Mouse (Mus musculus): ENCODE measurements at regions not wholly inside any gene's neighbourhood (a gene's known extent, or its start where the extent isn't known, plus 50 kb on each side); places are given as distances from the start of the nearest gene placed in this dataset.

- Histone ChIP-seq H3K9ac (ENCODE audit: low read length) (no peak overlapping the region), H3K4me3 (ENCODE audit: low read depth, low read length) (no peak overlapping the region), H3K27me3 (ENCODE audit: control insufficient read depth, insufficient read depth, low read length) (no peaks in the 10 kb centered on the region), H3K9me3 (ENCODE audit: control insufficient read depth, low read length) (no peaks in the 10 kb centered on the region), H3K4me1 (replicated peaks; ENCODE audit: control insufficient read depth, insufficient read depth, low read length) (no peaks in the 10 kb centered on the region; the same call in 1 of the 2 replicates), H3K4me2 (ENCODE audit: low read depth, low read length, severe bottlenecking) (no peak overlapping the region), H3K27ac (ENCODE audit: low read depth, low read length) (no peak overlapping the region), H3K36me3 (ENCODE audit: control insufficient read depth, insufficient read depth, low read length) (no peaks in the 10 kb centered on the region)
- no peak for DNase-seq (ENCODE audit: low spot score)
- no peak for ATAC-seq (replicated peaks; ENCODE audit: low FRiP score)
Measured at GRCm38 (mm10) chr15:96131582-96132091, 155.7 kb upstream of the Arid2 start.

GRCm38 (mm10) chr15:96132636-96133035, 154.7 kb upstream of the Arid2 start:
- H3K4me1 ChIP-seq (replicated peaks; ENCODE audit: control insufficient read depth, insufficient read depth, low read length), result no peaks in the 10 kb centered on the region; the same call in 1 of the 2 replicates
- no peak overlapping the region for H3K27ac ChIP-seq (ENCODE audit: low read depth, low read length)
- H3K9me3 ChIP-seq (ENCODE audit: control insufficient read depth, low read length), result no peaks in the 10 kb centered on the region
- WGBS, result 81% methylated on average over 3 of the region's 3 CpGs
- ATAC-seq (replicated peaks; ENCODE audit: low FRiP score) (no peak), DNase-seq (ENCODE audit: low spot score) (no peak)
- H3K4me3 ChIP-seq (ENCODE audit: low read depth, low read length), result no peak overlapping the region
- H3K4me2 ChIP-seq (ENCODE audit: low read depth, low read length, severe bottlenecking), result no peak overlapping the region
- H3K36me3 ChIP-seq (ENCODE audit: control insufficient read depth, insufficient read depth, low read length), result no peaks in the 10 kb centered on the region
- no peaks in the 10 kb centered on the region for H3K27me3 ChIP-seq (ENCODE audit: control insufficient read depth, insufficient read depth, low read length)
- no peak overlapping the region for H3K9ac ChIP-seq (ENCODE audit: low read length)

GRCm38 (mm10) chr15:96135250-96135731, 152.0 kb upstream of the Arid2 start:
- Histone ChIP-seq H3K4me2 (ENCODE audit: low read depth, low read length, severe bottlenecking) (peak overlapping the region; percentile 18; the same call in 1 of the 2 replicates), H3K36me3 (ENCODE audit: control insufficient read depth, insufficient read depth, low read length) (no peaks in the 10 kb centered on the region), H3K9me3 (ENCODE audit: control insufficient read depth, low read length) (no peaks in the 10 kb centered on the region), H3K4me1 (replicated peaks; ENCODE audit: control insufficient read depth, insufficient read depth, low read length) (no peaks in the 10 kb centered on the region; the same call in 1 of the 2 replicates), H3K9ac (ENCODE audit: low read length) (no peak overlapping the region), H3K4me3 (ENCODE audit: low read depth, low read length) (no peak overlapping the region), H3K27ac (ENCODE audit: low read depth, low read length) (no peak overlapping the region), H3K27me3 (ENCODE audit: control insufficient read depth, insufficient read depth, low read length) (no peaks in the 10 kb centered on the region)
- 17% methylated on average over 13 of the region's 13 CpGs for WGBS
- DNase-seq (ENCODE audit: low spot score), result no peak
- ATAC-seq (replicated peaks; ENCODE audit: low FRiP score), result no peak

GRCm38 (mm10) chr15:96135816-96136215, 151.5 kb upstream of the Arid2 start:
- WGBS, result 36% methylated on average over 6 of the region's 6 CpGs
- Histone ChIP-seq H3K9ac (ENCODE audit: low read length) (no peak overlapping the region), H3K27ac (ENCODE audit: low read depth, low read length) (no peak overlapping the region)

GRCm38 (mm10) chr15:96137534-96137933, 149.8 kb upstream of the Arid2 start:
- no peaks in the 10 kb centered on the region for H3K27me3 ChIP-seq (ENCODE audit: control insufficient read depth, insufficient read depth, low read length)
- 90% methylated on average over 17 of the region's 17 CpGs for WGBS

More at GRCm38 (mm10) chr15:96135816-96136215, 151.5 kb upstream of the Arid2 start:
- no peak for DNase-seq (ENCODE audit: low spot score)
- Histone ChIP-seq H3K4me1 (replicated peaks; ENCODE audit: control insufficient read depth, insufficient read depth, low read length) (no peaks in the 10 kb centered on the region; the same call in 1 of the 2 replicates), H3K9me3 (ENCODE audit: control insufficient read depth, low read length) (no peaks in the 10 kb centered on the region), H3K4me2 (ENCODE audit: low read depth, low read length, severe bottlenecking) (no peak overlapping the region), H3K27me3 (ENCODE audit: control insufficient read depth, insufficient read depth, low read length) (no peaks in the 10 kb centered on the region), H3K36me3 (ENCODE audit: control insufficient read depth, insufficient read depth, low read length) (no peaks in the 10 kb centered on the region), H3K4me3 (ENCODE audit: low read depth, low read length) (no peak overlapping the region)
- ATAC-seq (replicated peaks; ENCODE audit: low FRiP score), result no peak

GRCm38 (mm10) chr15:96137945-96138344, 149.4 kb upstream of the Arid2 start:
- ATAC-seq (replicated peaks; ENCODE audit: low FRiP score) (no peak), DNase-seq (ENCODE audit: low spot score) (no peak)
- H3K4me3 ChIP-seq (ENCODE audit: low read depth, low read length), result no peak overlapping the region
- 93% methylated on average over 3 of the region's 3 CpGs for WGBS
- H3K9ac ChIP-seq (ENCODE audit: low read length), result no peak overlapping the region
- H3K4me1 ChIP-seq (replicated peaks; ENCODE audit: control insufficient read depth, insufficient read depth, low read length), result no peaks in the 10 kb centered on the region; the same call in 1 of the 2 replicates
- no peaks in the 10 kb centered on the region for H3K9me3 ChIP-seq (ENCODE audit: control insufficient read depth, low read length)
- H3K4me2 ChIP-seq (ENCODE audit: low read depth, low read length, severe bottlenecking), result no peak overlapping the region
- no peaks in the 10 kb centered on the region for H3K36me3 ChIP-seq (ENCODE audit: control insufficient read depth, insufficient read depth, low read length)
- H3K27ac ChIP-seq (ENCODE audit: low read depth, low read length), result no peak overlapping the region
- no peaks in the 10 kb centered on the region for H3K27me3 ChIP-seq (ENCODE audit: control insufficient read depth, insufficient read depth, low read length)

More at GRCm38 (mm10) chr15:96137534-96137933, 149.8 kb upstream of the Arid2 start:
- Histone ChIP-seq H3K9me3 (ENCODE audit: control insufficient read depth, low read length) (no peaks in the 10 kb centered on the region), H3K4me2 (ENCODE audit: low read depth, low read length, severe bottlenecking) (no peak overlapping the region), H3K4me3 (ENCODE audit: low read depth, low read length) (no peak overlapping the region), H3K36me3 (ENCODE audit: control insufficient read depth, insufficient read depth, low read length) (no peaks in the 10 kb centered on the region), H3K27ac (ENCODE audit: low read depth, low read length) (no peak overlapping the region), H3K4me1 (replicated peaks; ENCODE audit: control insufficient read depth, insufficient read depth, low read length) (no peaks in the 10 kb centered on the region; the same call in 1 of the 2 replicates), H3K9ac (ENCODE audit: low read length) (no peak overlapping the region)
- ATAC-seq (replicated peaks; ENCODE audit: low FRiP score), result no peak
- no peak for DNase-seq (ENCODE audit: low spot score)

GRCm38 (mm10) chr15:96153489-96153888, 133.8 kb upstream of the Arid2 start:
- 77% methylated on average over 6 of the region's 6 CpGs for WGBS
- Histone ChIP-seq H3K4me3 (ENCODE audit: low read depth, low read length) (no peak overlapping the region), H3K27ac (ENCODE audit: low read depth, low read length) (no peak overlapping the region), H3K36me3 (ENCODE audit: control insufficient read depth, insufficient read depth, low read length) (no peaks in the 10 kb centered on the region), H3K9ac (ENCODE audit: low read length) (no peak overlapping the region), H3K27me3 (ENCODE audit: control insufficient read depth, insufficient read depth, low read length) (no peaks in the 10 kb centered on the region), H3K4me2 (ENCODE audit: low read depth, low read length, severe bottlenecking) (no peak overlapping the region), H3K9me3 (ENCODE audit: control insufficient read depth, low read length) (no peaks in the 10 kb centered on the region), H3K4me1 (replicated peaks; ENCODE audit: control insufficient read depth, insufficient read depth, low read length) (no peaks in the 10 kb centered on the region)
- ATAC-seq (replicated peaks; ENCODE audit: low FRiP score) (no peak), DNase-seq (ENCODE audit: low spot score) (no peak)

- Histone ChIP-seq H3K4me2 (ENCODE audit: low read depth, low read length, severe bottlenecking) (no peak overlapping the region), H3K4me3 (ENCODE audit: low read depth, low read length) (no peak overlapping the region), H3K27ac (ENCODE audit: low read depth, low read length) (no peak overlapping the region), H3K9me3 (ENCODE audit: control insufficient read depth, low read length) (no peaks in the 10 kb centered on the region), H3K4me1 (replicated peaks; ENCODE audit: control insufficient read depth, insufficient read depth, low read length) (no peaks in the 10 kb centered on the region), H3K36me3 (ENCODE audit: control insufficient read depth, insufficient read depth, low read length) (no peaks in the 10 kb centered on the region), H3K27me3 (ENCODE audit: control insufficient read depth, insufficient read depth, low read length) (no peaks in the 10 kb centered on the region), H3K9ac (ENCODE audit: low read length) (no peak overlapping the region)
- DNase-seq (ENCODE audit: low spot score) (no peak), ATAC-seq (replicated peaks; ENCODE audit: low FRiP score) (no peak)
- 91% methylated on average over 4 of the region's 4 CpGs for WGBS
Measured at GRCm38 (mm10) chr15:96158321-96158720, 129.0 kb upstream of the Arid2 start.

- Histone ChIP-seq H3K4me2 (ENCODE audit: low read depth, low read length, severe bottlenecking) (no peak overlapping the region), H3K36me3 (ENCODE audit: control insufficient read depth, insufficient read depth, low read length) (no peaks in the 10 kb centered on the region), H3K4me3 (ENCODE audit: low read depth, low read length) (no peak overlapping the region), H3K27me3 (ENCODE audit: control insufficient read depth, insufficient read depth, low read length) (no peaks in the 10 kb centered on the region), H3K9me3 (ENCODE audit: control insufficient read depth, low read length) (no peaks in the 10 kb centered on the region), H3K9ac (ENCODE audit: low read length) (no peak overlapping the region), H3K4me1 (replicated peaks; ENCODE audit: control insufficient read depth, insufficient read depth, low read length) (no peaks in the 10 kb centered on the region; the same call in 1 of the 2 replicates), H3K27ac (ENCODE audit: low read depth, low read length) (no peak overlapping the region)
- no peak for ATAC-seq (replicated peaks; ENCODE audit: low FRiP score)
- 77% methylated on average over 13 of the region's 13 CpGs for WGBS
- DNase-seq (ENCODE audit: low spot score), result no peak
Measured at GRCm38 (mm10) chr15:96164771-96165431, 122.4 kb upstream of the Arid2 start.

Measured in forebrain, embryonic 11.5 days (tissue).